Mouse (Mus musculus) hindbrain, embryonic 14.5 days (tissue): Measurements from ENCODE around the gene Pfdn5. TPM values are rescaled to one million over a fixed set of nuclear protein-coding genes. Genes with fewer than 3 reads are reported as not detected.

Experiments
- ATAC-seq: fragments of 200-750 bp; cut with Nextera tagmentation; 2 replicates; pipeline ENCODE4 v1.8.0; 2017; ENCODE audit warnings: moderate number of reproducible peaks, mild to moderate bottlenecking, moderate TSS enrichment, moderate library complexity; ENCODE audit not compliant: low FRiP score
- DNase-seq: peaks from one replicate; pipeline ENCODE4 v3.0.0-alpha.2; 2015; ENCODE audit warnings: low spot score
- H3K27ac ChIP-seq: fragments of 300-500 bp; sonication (generic); 2 replicates; pipeline ENCODE4 v1.5.1; 2014; ENCODE audit warnings: mild to moderate bottlenecking, moderate library complexity
- H3K27me3 ChIP-seq: fragments of 300-500 bp; sonication (generic); 2 replicates; pipeline ENCODE4 v1.6.1; 2014; ENCODE audit warnings: mild to moderate bottlenecking, low read length, mixed read lengths; ENCODE audit not compliant: control insufficient read depth, insufficient read depth
- H3K36me3 ChIP-seq: fragments of 300-500 bp; sonication (generic); replicated peaks from 2 replicates; pipeline ENCODE4 v1.6.1; 2014; ENCODE audit not compliant: control insufficient read depth, insufficient read depth
- H3K4me1 ChIP-seq: fragments of 300-500 bp; sonication (generic); replicated peaks from 2 replicates; pipeline ENCODE4 v1.6.1; 2014; ENCODE audit warnings: antibody characterized with exemption, low read length, mixed read lengths; ENCODE audit not compliant: control insufficient read depth, insufficient read depth
- H3K4me2 ChIP-seq: fragments of 300-500 bp; sonication (generic); replicated peaks from 2 replicates; pipeline ENCODE4 v1.6.1; 2014; ENCODE audit warnings: mild to moderate bottlenecking, moderate library complexity
- H3K4me3 ChIP-seq: fragments of 300-500 bp; sonication (generic); replicated peaks from 2 replicates; pipeline ENCODE4 v1.5.1; 2014; ENCODE audit warnings: mild to moderate bottlenecking, low read length
- H3K9ac ChIP-seq: fragments of 300-500 bp; sonication (generic); 2 replicates; pipeline ENCODE4 v1.6.1; 2014
- H3K9me3 ChIP-seq: fragments of 300-500 bp; sonication (generic); 2 replicates; pipeline ENCODE4 v1.6.1; 2016; ENCODE audit warnings: low read length; ENCODE audit not compliant: control insufficient read depth
- WGBS: fragments of 180-500 bp; shearing (Covaris S2); extraction: QIAGEN DNeasy Blood & Tissue Kit; methylation state at CpG from one replicate; pipeline ENCODE4 v1.1.7; 2014; 5-methylcytosine and 5-hydroxymethylcytosine counted together
- polyA plus RNA-seq: library from polyadenylated mRNA; unstranded; fragments of >200 nt; fragmentation: Nextera tagmentation; extraction: Ambion mirVana; gene quantifications from 2 replicates; pipeline ENCODE4 v1.2.1, GENCODE M21; 2014

Gene Pfdn5
- polyA plus RNA-seq, 1 experiment from 2014 or later, result 626 TPM

DNA sequence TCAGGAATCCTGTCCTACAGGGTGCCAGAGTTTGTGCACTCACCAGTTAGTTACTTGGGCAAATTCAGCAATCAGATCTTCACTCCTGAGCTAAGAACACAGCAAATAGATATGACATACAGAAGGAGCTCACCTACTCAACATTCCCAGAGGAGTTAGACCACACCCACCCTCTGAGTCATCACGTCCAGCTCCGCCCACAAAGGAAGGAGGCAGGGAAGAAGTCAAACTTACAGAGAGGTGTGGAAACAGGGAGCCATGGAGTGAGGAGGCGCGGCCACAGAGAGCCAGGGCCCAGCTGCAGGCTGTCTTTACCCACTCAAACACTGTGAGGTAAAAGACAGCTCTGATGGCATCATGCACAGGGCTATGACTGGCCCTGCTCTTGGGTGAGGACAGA is 20.5 kb downstream of the Pfdn5 start:
- Histone ChIP-seq H3K4me3 (no peak overlapping the region), H3K9ac (no peak overlapping the region), H3K27ac (no peak overlapping the region), H3K4me2 (no peak overlapping the region), H3K9me3 (no peaks in the 10 kb centered on the region), H3K4me1 (peaks cover 6% of the 10 kb centered on the region), H3K27me3 (no peaks in the 10 kb centered on the region), H3K36me3 (peaks cover 18% of the 10 kb centered on the region; the same call in 1 of the 2 replicates)
- DNase-seq (no peak), ATAC-seq (no peak)
- WGBS, result 73% methylated on average over 4 of the region's 4 CpGs

DNA sequence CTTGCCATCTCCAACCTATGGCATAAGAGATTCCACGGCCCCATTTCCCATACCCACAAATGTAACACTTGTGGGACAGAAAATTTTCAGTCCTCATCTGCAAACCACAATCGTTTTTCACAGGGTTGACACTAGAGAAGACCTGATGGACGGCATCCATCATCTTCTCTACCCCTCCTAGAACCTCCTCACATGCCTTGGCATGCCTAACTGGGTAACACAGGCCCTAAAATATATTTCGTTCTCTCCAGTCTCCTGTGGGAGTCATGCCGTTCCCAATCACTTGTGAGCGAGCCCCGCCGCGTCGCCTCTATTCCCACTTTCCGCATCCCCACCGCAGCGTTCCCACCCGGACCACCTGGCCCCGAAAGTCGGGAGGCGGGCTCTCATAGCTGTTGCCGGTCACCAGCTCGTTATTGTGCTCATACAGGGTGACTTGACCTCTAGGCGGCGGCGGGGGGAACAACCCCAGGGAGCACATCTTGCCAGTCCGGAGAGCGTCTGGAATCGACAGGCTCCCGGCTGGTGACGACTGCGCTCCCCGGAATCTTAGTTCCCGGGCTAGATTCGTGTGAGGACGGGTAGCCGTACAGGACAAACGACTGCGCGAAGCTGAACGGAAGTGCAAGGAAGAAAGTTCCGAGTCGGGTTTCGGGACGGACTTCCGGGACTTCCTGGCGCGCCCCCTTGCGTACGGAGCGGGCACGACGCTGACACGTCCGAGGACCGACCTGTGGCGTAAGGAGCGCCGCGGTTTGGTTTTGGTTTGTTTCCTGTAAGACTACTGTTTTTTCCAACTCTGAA is 24.4 kb downstream of the Pfdn5 start, which contains the start of gene Aaas:
TSS of gene Aaas (minus strand) at position 634 of the 804 bp plus-strand sequence.
- H3K4me3 ChIP-seq, result peak within 1 kb of the TSS; percentile 69
- DNase-seq (peak; percentile 98), ATAC-seq (peak; percentile 90)
- peaks cover 11% of the 10 kb centered on the region; the same call in 1 of the 2 replicates for H3K36me3 ChIP-seq
- H3K27ac ChIP-seq, result peak within 1 kb of the TSS; percentile 55
- H3K9me3 ChIP-seq, result no peaks in the 10 kb centered on the region
- H3K4me1 ChIP-seq, result peaks cover 9% of the 10 kb centered on the region
- peak within 1 kb of the TSS; percentile 71 for H3K4me2 ChIP-seq
- no peaks in the 10 kb centered on the region for H3K27me3 ChIP-seq
- peak within 1 kb of the TSS; percentile 76 for H3K9ac ChIP-seq
- WGBS, result under 1% methylated on average over 56 of the region's 56 CpGs

DNA sequence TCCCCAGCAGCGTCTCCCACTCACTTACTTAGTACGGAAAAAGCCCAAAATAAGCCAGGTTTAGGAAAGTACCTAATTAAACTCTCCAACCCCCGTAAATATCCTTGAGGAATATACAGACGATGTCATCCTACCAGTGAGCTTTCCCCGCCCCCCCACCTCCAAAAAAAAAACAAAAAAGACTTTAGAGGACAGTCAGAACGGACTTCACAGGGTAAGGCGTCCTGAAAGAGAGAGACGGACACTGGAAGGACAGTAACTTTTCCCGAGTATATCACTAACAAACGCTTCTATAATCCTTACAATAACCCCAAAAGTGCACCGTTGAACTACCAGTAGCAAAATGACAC is 25.0 kb downstream of the Pfdn5 start:
- WGBS, result 12% methylated on average over 11 of the region's 11 CpGs
- 0 out of 2 replicates have a peak overlapping the region, but pooled peaks have one; percentile 20 for H3K27ac ChIP-seq

GRCm38 (mm10) chr15:102352177-102352576 is 26.3 kb downstream of the Pfdn5 start:
- no peak for DNase-seq
- H3K4me3 ChIP-seq, result no peak overlapping the region
- WGBS, result 58% methylated on average over 2 of the region's 2 CpGs
- peaks cover 18% of the 10 kb centered on the region for H3K4me1 ChIP-seq
- no peaks in the 10 kb centered on the region for H3K9me3 ChIP-seq
- H3K4me2 ChIP-seq, result no peak overlapping the region
- H3K36me3 ChIP-seq, result no peaks in the 10 kb centered on the region
- no peak overlapping the region for H3K9ac ChIP-seq
- H3K27ac ChIP-seq, result no peak overlapping the region
- peaks cover 18% of the 10 kb centered on the region for H3K27me3 ChIP-seq
- ATAC-seq, result no peak

More for the DNA sequence above, 25.0 kb downstream of the Pfdn5 start:
- H3K36me3 ChIP-seq, result 0 out of 2 replicates have a peak, but pooled peaks cover 5% of the 10 kb centered on the region
- H3K9ac ChIP-seq, result peak overlapping the region; percentile 57
- H3K27me3 ChIP-seq, result peaks cover 5% of the 10 kb centered on the region
- peak overlapping the region; percentile 71 for H3K4me2 ChIP-seq
- peak overlapping the region; percentile 69 for H3K4me3 ChIP-seq
- H3K4me1 ChIP-seq, result peaks cover 13% of the 10 kb centered on the region
- ATAC-seq (peak; percentile 24), DNase-seq (no peak)
- no peaks in the 10 kb centered on the region for H3K9me3 ChIP-seq

DNA sequence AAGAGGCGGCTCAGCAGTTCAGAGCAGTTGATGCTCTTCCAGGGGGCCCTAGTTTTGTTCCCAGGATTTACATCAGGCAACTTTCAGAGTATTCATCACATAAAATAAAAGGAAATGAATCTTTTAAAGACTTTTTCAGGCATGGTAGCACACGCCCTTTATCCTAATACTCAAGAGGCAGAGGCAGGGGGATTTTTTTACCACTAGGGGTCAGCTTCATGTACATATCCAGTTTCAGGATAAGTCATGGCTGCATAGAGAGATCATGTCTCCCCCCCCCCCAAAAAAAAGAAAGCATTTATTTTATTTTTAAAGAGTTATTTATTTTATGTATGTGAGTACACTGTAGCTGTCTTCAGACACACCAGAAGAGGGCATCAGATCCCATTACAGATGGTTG is 28.1 kb downstream of the Pfdn5 start:
- ATAC-seq, result no peak
- H3K36me3 ChIP-seq, result no peaks in the 10 kb centered on the region
- no peaks in the 10 kb centered on the region for H3K9me3 ChIP-seq
- no peak for DNase-seq
- H3K27ac ChIP-seq, result no peak overlapping the region
- peaks cover 35% of the 10 kb centered on the region for H3K27me3 ChIP-seq
- no peak overlapping the region for H3K4me3 ChIP-seq
- H3K4me1 ChIP-seq, result peaks cover 27% of the 10 kb centered on the region
- H3K4me2 ChIP-seq, result no peak overlapping the region
- H3K9ac ChIP-seq, result no peak overlapping the region
- WGBS, result 89% methylated on average over 2 of the region's 2 CpGs

DNA sequence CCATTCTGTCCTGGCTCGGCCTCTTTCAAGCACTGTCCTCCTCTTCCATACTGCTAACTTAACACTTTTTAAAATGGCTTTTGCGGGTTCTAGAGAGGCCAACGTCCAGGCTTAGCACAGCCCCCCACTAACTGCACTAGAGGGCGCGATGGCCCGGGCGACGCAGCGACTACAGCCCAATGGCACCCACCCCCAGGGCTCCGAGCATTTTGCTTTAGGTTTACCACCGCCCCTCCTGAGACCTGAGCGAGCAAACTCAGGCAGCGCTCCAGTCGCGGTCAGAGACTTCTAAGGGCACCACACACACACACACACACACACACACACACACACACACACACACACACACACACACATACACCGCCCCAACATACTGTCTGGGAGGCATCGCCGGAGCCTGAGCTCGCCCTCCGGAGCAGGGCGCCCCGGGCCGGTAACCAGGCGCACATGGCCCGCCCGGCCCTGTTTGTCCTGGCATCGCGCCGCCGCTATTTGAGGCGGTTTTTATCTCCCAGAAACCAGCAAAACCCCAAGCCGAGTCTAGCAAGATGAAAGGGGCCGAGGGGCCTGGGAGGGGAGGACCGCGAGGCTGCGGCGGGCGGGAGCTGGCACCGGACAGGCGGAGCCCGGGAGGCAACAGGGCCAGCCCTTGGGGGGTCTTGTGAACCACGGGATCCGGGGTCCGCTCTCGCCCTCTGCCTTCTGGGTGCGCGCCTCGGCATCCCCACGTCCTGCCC is 29.4 kb downstream of the Pfdn5 start:
- peak overlapping the region; percentile 60; the same call in 1 of the 2 replicates for H3K27ac ChIP-seq
- peak overlapping the region; percentile 83 for H3K4me2 ChIP-seq
- peaks cover 21% of the 10 kb centered on the region for H3K4me1 ChIP-seq
- H3K9ac ChIP-seq, result peak overlapping the region; percentile 63
- peaks cover 42% of the 10 kb centered on the region for H3K27me3 ChIP-seq
- H3K36me3 ChIP-seq, result no peaks in the 10 kb centered on the region
- DNase-seq, result peak; percentile 56
- peak overlapping the region; percentile 41 for H3K4me3 ChIP-seq
- peak; percentile 47; the same call in 1 of the 2 replicates for ATAC-seq
- under 1% methylated on average over 45 of the region's 49 CpGs for WGBS
- no peaks in the 10 kb centered on the region for H3K9me3 ChIP-seq

DNA sequence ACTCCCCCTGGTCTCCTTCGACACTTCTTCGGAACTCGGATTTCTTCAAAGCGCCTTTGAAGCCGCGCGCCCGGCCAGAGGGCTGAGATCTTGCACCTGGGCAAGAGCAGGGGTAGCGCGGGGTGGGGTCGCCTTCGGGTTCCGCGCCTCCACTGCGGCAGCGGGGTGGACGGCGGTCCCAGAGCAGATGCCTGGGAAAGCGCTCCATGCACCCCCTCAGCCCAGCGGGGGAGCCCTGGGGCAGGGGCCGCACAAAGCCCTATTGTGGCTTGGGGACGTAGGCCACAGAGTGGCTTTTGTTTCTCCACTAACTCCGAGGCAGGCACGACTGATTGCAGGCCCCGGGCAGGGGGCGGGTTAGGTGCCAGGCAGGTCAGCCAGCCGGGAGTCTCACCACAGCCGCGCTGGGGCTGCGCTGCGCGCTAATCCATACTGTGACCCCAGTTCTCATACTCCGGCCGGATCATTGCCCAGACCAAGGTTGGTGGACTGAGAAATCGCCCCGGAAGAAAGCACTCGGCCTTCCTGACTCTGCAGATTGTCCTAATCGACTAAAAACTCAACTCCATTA is 30.0 kb downstream of the Pfdn5 start:
- peaks cover 42% of the 10 kb centered on the region for H3K27me3 ChIP-seq

DNA sequence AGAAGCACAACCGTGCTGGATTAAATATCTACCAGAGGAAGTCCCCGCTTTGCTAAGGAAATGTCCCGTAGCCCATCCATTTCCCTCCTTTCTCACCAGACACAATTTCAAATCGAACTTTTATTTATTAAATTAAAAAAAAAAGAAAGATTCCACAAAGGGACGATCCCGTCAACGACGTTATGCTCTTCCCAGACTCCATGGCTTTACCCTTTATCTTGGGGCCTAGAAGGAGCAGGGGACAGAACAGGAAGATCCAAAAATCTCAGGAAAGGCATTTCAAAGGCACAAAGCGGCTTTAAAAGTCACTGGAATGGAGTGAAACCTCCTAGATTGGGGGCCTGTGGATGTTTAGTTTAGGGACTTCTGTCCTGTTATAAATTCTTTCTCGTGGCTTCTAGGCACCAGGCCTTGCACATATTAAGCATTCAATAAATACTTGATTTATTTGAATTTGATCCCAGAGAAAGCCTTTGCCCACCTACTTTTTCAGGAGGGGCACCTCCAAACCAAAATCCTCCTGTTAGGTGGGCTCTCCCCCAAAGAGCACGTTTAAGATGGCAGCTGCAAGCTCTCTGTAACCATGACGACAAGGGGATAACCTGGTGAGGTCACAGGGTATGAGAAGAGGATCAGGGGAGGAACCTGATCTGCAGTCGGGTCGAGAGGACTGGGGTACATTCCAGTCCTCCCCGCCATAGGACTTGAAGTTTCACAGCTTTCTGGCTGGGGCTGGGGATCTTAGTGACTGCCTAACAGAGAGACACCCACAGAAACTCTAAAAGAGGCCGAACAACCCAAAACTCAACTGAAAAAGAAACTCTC is 30.8 kb downstream of the Pfdn5 start:
- H3K27ac ChIP-seq, result 0 out of 2 replicates have a peak overlapping the region, but pooled peaks have one; percentile 5
- peaks cover 21% of the 10 kb centered on the region for H3K4me1 ChIP-seq
- ATAC-seq, result no peak
- no peak overlapping the region; the same call in 1 of the 2 replicates for H3K4me3 ChIP-seq
- 26% methylated on average over 16 of the region's 16 CpGs for WGBS
- DNase-seq, result no peak
- no peaks in the 10 kb centered on the region for H3K36me3 ChIP-seq
- peak overlapping the region; percentile 83 for H3K4me2 ChIP-seq
- H3K9me3 ChIP-seq, result no peaks in the 10 kb centered on the region
- peaks cover 42% of the 10 kb centered on the region for H3K27me3 ChIP-seq
- peak overlapping the region; percentile 63; the same call in 1 of the 2 replicates for H3K9ac ChIP-seq

More for the DNA sequence above, 30.0 kb downstream of the Pfdn5 start:
- peak; percentile 51; the same call in 1 of the 2 replicates for ATAC-seq
- peak overlapping the region; percentile 60; the same call in 1 of the 2 replicates for H3K27ac ChIP-seq
- peak overlapping the region; percentile 63 for H3K9ac ChIP-seq
- H3K36me3 ChIP-seq, result no peaks in the 10 kb centered on the region
- H3K9me3 ChIP-seq, result no peaks in the 10 kb centered on the region
- H3K4me3 ChIP-seq, result peak overlapping the region; percentile 41
- WGBS, result under 1% methylated on average over 38 of the region's 38 CpGs
- DNase-seq, result no peak
- peaks cover 21% of the 10 kb centered on the region for H3K4me1 ChIP-seq
- peak overlapping the region; percentile 83 for H3K4me2 ChIP-seq
